Mouse (Mus musculus): ENCODE data around the gene Spr. TPM values are rescaled to one million over a fixed set of nuclear protein-coding genes. Genes with fewer than 3 reads are reported as not detected.
"Not testable (repeated sequence)": the region's sequence is repeated elsewhere in the genome, so short reads cannot be mapped to it uniquely, and the experiment has no call there.

Gene Spr
- total RNA-seq, 1 experiment from 2014 or later, result 47.0 TPM

- ATAC-seq (replicated peaks; ENCODE audit: insufficient number of reproducible peaks, low FRiP score, low TSS enrichment, poor library complexity, severe bottlenecking), result not testable (repeated sequence)
These were observed 782 bp downstream of the Spr start for GRCm38 (mm10) chr6:85136784-85137183.

DNA sequence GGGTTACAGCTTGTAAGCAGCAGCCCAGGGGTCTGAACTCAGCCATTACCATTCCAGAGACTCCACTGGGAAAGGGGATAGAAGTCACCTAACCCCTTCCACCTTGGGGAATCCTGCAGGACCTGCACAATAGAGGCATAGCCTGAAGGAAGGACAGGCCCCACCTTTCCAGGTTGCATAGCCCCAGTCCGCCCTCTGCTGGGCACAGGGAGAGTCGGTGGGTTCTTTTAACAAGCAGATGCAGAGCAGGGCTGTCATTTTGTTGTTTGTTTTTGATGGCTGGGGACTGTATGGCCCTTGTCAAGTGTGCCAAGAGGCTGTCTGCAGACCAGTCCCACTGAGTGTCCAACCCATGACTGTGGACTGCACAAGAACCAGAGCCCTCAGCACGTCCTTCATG is 4.8 kb downstream of the Spr start:
- ATAC-seq (replicated peaks; ENCODE audit: insufficient number of reproducible peaks, low FRiP score, low TSS enrichment, poor library complexity, severe bottlenecking), result not testable (repeated sequence)

- ATAC-seq (replicated peaks; ENCODE audit: insufficient number of reproducible peaks, low FRiP score, low TSS enrichment, poor library complexity, severe bottlenecking), result not testable (repeated sequence)
These were observed 5.3 kb downstream of the Spr start for GRCm38 (mm10) chr6:85132237-85132636.

DNA sequence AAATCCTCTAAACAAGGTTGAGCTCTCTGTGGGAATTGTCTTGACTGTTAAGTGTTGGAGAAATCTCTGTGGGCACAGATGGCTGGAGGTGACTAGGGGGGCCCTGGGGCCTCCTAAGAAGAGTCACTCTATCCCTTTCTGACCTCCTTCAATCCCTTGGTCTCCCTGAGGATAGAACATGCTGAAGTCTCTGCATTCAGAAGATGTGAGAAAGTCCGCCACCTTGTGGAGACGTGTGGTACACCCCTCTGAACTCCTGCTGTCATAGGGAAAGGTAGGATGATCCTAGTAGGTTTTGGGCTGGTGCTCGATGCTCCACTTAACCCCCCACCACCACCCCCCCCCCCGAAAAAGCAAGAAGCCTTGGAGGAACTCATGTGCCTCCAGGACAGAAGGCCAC is 5.9 kb downstream of the Spr start:
- no peak for ATAC-seq (replicated peaks; ENCODE audit: insufficient number of reproducible peaks, low FRiP score, low TSS enrichment, poor library complexity, severe bottlenecking)

DNA sequence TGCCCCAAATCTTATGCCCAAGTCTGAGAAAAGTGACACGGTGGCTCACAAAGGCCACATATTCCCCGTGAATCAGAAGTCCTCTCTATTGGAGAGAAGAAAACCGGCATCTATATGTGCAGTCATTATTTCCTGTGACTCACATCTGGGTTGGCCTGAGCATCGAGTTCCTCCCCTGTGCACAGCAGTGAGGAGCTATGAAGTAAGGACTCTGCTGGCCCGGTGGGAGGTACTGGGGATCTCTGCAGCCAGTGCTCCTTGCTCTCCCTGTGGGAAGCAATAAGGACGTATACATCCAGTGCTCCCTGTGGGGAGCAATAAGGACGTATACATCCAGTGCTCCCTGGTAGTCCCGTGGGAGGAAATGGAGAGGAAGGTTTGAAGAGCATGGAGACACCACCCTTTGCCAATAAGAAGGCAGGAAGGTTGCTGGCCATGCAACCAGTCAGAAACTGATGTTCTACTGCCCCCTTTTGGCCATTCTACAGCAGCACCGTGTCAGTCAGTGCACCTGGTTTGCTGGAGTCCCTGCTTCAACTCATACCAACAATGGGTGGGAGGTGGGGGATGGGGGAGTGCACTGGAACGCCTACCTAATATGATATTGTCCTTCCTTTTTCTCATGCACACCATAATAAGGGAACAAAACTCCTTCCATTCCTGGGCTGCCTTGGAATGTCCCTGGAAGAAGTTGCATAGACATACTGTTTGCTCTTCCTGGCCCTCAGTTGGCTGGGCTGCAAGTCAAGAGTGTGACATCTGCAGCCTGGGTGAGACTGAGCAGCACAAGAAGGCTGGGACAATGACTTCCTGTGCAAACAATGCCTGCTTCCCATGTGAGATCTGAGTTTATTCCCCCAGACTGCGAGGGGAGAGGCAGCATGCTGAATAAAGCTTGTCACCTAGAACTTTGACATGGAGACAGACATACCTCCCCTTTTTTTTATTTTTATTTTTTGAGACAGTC is 19.7 kb downstream of the Spr start:
- ATAC-seq (replicated peaks; ENCODE audit: insufficient number of reproducible peaks, low FRiP score, low TSS enrichment, poor library complexity, severe bottlenecking), result 0 out of 2 replicates have a peak, but pooled peaks have one; percentile 30

GRCm38 (mm10) chr6:85105033-85105615 is 32.4 kb downstream of the Spr start:
- ATAC-seq (replicated peaks; ENCODE audit: insufficient number of reproducible peaks, low FRiP score, low TSS enrichment, poor library complexity, severe bottlenecking), result no peak

DNA sequence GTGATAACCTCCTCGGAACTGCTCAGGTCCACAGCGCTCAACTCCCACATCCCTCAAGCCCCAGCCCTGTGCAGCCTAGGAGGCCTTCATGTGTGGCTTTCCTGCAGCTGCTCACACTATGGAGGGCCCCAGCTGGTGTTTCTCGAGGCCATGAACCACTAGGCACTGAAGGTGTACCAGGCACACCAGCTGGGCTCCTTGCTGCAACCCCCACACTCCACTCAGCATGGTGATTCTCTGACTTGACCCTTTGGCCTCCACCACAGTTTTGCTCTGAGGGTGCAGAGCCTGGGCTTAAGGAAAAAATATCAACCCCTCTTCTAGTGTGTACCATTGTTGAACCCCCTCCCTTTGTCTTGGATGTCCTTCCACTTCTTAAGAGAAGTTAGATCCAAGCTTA is 34.2 kb downstream of the Spr start:
- no peak for ATAC-seq (replicated peaks; ENCODE audit: insufficient number of reproducible peaks, low FRiP score, low TSS enrichment, poor library complexity, severe bottlenecking)

- no peak for ATAC-seq (replicated peaks; ENCODE audit: insufficient number of reproducible peaks, low FRiP score, low TSS enrichment, poor library complexity, severe bottlenecking)
These were observed 41.1 kb downstream of the Spr start for GRCm38 (mm10) chr6:85096441-85096840.

DNA sequence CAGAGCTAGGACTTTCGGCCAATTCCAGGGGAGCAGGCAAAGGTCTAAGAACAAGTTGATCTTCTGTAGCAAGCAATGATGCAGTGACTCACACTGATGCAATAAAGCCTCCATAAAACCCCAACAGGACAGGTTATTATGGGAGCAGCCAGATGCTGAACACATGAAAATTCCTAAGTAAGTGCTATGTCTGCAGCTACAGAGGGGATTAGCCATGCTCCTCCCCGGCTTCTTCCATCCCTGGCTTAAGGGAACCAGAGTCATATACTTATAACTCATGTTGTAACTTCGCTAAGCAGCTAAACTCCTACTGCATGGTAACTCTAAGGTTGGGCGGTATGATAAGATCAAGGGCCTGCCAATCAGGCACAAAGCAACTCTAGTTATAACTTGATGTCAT is 50.1 kb downstream of the Spr start:
- no peak for ATAC-seq (replicated peaks; ENCODE audit: insufficient number of reproducible peaks, low FRiP score, low TSS enrichment, poor library complexity, severe bottlenecking)

DNA sequence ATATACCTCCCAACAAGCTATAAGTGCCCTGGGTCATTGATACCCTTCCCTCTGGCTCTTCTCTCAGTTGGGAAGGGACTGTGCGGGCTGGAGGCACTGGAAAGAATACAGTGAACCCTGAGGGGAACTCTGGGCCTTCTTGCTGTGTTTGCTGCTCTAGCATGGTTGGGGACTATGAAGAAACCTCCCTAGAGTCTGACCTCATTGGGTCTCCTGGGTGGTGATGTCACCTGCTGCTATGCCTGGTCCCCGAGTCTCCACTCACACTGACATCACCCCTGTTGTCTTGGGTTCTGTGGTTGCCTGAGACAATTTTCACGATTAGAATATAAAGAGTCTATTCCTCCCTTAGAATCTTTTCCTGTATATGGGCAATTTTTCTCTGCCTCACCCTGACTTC is 50.9 kb downstream of the Spr start:
- ATAC-seq (replicated peaks; ENCODE audit: insufficient number of reproducible peaks, low FRiP score, low TSS enrichment, poor library complexity, severe bottlenecking), result no peak

Other genes starting within 250 kb of the Spr start
- gene Exoc6b, start 68.3 kb downstream of the Spr start, total RNA-seq (2017), result 16.1 to 25.8 TPM (median 18.2 TPM) in 3 replicates
- not detected in 3 replicates for gene Emx1, start 49.7 kb upstream of the Spr start, total RNA-seq (2017)
- 3.7 to 7.3 TPM (median 4.6 TPM) in 3 replicates for gene Sfxn5, start 195.7 kb upstream of the Spr start, total RNA-seq (2017)
- 1.6 to 3.0 TPM (median 1.6 TPM) in 3 replicates for gene Rab11fip5, start 236.9 kb upstream of the Spr start, total RNA-seq (2017)